Mouse (Mus musculus) adrenal gland, postnatal 36 days (tissue): ENCODE data around the gene Snupn. TPM values are rescaled to one million over a fixed set of nuclear protein-coding genes. Genes with fewer than 3 reads are reported as not detected.
"Not testable (repeated sequence)": the region's sequence is repeated elsewhere in the genome, so short reads cannot be mapped to it uniquely, and the experiment has no call there.

Experiments
- DNase-seq, 2 experiments: peaks; one replicate each; pipeline ENCODE4 v3.0.0; 2021; ENCODE audit warnings: mixed read lengths in 1 of 2
- long read RNA-seq, 2 experiments: library from polyadenylated mRNA; stranded (forward); transcript quantifications; one replicate each; pipeline ENCODE4 v2.0.0; 2021; ENCODE audit warnings: borderline sequencing depth in 2 of 2
- total RNA-seq, 2 experiments: library from RNA; stranded (reverse); gene quantifications; 2 replicates each; pipeline ENCODE4 v1.2.3; 2021

The Snupn gene
- total RNA-seq = 10 to 100 TPM; 11.7 to 12.4 TPM
- long read RNA-seq, experiment 1, transcript Snupn-201 (9 exons, 1,391 nt) = major isoform, 14 of 15 reads
- long read RNA-seq, experiment 1, partial matches to known transcripts = 0 of 15 reads
- long read RNA-seq, experiment 1, other reads (novel, unspliced or antisense) = 1 of 15 reads
- long read RNA-seq, experiment 2, transcript Snupn-201 (9 exons, 1,391 nt) = major isoform, 5 of 5 reads
- long read RNA-seq, experiment 2, partial matches to known transcripts = 0 of 5 reads
- long read RNA-seq, experiment 2, other reads (novel, unspliced or antisense) = 0 of 5 reads

- DNase-seq = peak; percentile 98 to 99
These were observed at the start of gene Snupn for GRCm38 (mm10) chr9:56950414-56951400. Snupn (plus strand) TSS chr9:56950878.

DNA sequence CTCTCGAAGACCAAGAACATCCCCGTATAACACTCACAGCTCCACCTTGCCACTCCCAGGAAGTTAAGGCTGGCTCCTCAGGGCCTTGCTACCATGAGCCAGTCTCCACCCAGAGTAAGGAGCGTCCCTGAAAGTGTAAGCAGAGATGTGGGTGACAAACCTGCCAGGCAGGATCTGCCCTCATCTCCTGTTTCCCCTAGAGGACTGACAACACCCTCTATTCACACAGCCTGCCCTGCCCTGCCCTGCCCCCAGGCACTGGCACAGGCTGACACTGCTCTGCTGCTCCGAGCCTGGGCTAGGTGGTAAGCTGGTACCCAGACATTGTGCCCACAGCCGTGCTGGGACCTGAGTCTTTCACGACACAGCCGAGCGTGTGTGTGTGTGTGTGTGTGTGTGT, 49.5 kb upstream of the Snupn start:
- no peak for DNase-seq

DNA sequence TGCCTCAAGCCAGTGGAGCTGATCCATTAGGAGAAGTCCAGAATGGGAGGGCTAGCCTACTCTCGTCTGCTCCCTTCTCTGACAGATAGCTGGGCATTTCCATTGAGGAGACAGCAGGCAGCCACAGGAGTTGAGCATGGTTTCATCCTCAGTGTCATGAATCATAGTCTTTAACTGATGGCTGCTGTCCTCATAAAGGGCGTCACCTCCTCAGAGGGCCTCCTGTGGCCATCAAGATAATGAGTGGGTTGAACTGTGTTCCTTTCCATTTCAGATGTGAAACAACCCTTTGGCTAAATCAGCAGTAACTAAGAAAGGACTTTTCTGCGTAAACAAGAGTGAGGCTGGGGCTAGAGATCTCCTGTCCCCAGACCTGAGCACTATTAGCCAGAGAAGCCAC, 47.0 kb upstream of the Snupn start:
- DNase-seq = no peak

GRCm38 (mm10) chr9:56907549-56907948, 43.1 kb upstream of the Snupn start:
- peak in 1 of 2 experiments; percentile 62 for DNase-seq

DNA sequence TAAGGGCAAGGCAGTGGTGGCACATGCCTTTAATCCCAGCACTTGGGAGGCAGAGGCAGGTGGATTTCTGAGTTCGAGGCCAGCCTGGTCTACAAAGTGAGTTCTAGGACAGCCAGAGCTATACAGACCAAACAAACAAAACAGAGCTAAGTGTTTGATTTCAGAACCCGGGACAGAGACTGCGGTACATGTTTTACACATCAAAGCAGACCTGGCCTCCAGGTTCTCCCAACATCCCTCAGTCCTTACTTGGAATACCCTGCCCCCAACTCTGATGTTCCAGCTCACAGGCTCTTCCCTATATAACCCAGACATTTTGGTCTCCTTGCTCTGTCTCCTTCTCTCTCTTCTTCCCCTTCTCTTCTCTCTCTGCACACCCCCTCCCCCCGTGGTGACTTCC, 40.7 kb upstream of the Snupn start:
- not testable (repeated sequence) for DNase-seq

DNA sequence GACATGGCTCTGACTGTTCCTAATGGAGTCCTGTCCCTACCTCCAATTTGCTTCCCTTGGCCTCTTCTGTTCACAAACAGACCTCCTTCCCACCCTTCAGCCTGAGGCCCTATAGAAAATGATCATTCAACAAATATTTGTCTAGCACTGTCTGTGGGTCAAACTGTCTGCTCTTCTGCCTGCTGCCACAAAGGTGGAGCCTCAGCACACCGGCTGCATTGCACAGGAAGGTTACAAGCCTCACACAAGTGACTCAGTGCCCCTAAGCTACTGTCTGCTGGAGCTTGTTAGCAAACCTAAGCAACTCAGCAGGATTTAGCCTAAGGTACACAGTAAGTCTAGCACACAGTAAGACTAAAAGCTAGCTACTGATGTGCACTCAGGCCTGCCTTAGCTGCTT, 39.7 kb upstream of the Snupn start:
- DNase-seq = no peak

- no peak for DNase-seq
These were observed 36.7 kb upstream of the Snupn start for GRCm38 (mm10) chr9:56913991-56914390.

- no peak for DNase-seq
These were observed 35.6 kb upstream of the Snupn start for GRCm38 (mm10) chr9:56915116-56915515.

- no peak for DNase-seq
These were observed 34.8 kb upstream of the Snupn start for GRCm38 (mm10) chr9:56915695-56916410.

- no peak for DNase-seq
These were observed 33.5 kb upstream of the Snupn start for GRCm38 (mm10) chr9:56917131-56917530.

DNA sequence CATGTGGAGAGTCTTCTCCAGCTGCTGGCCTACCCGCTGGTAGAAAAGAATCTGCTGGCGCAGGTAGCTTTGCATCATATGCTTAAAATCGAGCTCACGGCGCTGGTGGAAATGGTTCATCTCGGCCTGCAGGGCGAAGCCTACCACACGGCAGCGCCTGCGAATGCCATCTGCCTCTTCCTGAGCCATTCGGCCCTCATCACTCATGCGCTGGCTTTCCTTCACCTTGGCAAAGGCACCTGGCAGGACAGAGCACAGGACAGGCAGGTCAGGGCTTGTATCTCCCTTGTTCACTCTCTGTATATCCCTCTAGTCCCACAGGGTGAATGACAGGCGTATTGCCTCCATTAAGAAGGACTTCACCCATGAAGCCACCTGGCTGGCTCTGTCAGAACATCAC, 32.2 kb upstream of the Snupn start:
- no peak for DNase-seq

DNA sequence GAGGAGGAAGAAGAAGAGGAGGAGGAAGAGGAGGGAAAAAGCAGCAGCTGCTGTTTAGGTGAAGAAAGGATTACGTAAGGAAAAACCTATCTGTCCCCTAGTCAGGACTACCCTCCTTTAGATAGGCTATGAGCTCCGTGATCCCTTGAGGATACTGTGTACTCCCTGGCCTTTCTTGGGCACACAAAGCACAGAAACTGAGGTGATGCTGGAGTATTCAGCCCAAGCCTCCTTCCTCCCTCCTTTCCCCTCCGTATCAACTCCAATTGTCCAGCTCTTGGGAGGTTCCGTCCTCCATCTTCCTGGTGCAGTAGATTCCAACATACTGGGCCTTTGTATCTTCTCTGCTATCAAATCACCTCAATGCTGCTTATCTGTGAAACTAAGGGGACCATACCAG, 27.9 kb upstream of the Snupn start:
- no peak for DNase-seq

DNA sequence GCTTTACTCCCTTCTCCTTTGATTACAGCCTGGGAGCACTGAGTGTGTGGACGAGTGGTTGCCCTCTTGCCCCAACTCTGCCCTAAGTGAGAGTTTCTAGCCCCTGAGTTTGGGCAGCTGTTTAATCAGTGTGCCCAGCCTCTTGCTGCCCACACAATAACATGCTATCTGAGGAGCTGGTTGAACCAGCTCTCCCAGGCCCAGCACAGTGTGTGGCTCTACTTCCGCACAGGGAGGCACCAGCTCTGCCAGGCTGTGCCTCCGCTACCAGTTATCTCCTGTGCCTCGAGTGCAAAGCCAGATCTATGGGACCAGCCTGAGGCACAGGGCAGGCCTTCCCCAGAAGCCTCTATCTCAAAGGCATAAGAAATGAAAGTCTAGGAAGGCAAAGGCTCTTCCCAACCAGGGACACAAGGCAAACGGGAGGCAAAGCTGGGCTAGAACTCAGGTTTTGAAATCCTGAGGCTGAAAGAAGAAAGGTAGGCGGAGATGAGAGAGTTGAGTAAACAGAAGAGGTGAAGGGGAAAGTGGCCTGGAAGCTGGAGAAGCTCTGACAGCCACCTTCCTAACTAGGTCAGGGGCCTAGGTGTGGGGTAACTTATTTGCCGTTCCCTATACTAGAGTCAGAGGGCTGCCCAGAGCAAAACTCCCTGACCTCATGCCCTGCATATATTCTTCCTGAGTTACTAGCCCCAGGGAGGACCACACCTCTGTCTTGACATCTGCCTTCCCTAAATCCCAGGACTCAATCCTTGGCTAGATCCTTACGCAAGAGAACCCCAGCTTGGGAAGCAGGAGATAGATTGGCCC, 26.6 kb upstream of the Snupn start:
- peak; percentile 15 to 34 for DNase-seq

DNA sequence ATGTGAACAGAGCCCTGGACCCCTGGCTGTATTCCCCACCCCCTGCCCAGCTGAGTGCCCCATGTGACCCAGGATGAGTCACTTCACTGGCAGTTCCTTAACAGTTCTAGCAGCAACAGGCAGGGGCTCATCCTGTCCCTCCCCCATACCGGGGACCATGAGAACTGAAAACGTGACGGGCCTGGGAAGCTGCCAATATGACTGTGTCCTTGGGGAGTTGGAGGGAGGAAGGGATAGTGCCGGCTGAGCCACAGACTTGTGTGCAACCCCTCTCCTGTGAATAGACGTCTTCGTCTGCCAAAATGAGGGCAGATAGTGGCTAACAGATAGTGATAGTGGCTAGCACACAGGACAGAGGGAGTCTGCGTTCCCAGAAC, 26.0 kb upstream of the Snupn start:
- DNase-seq = peak; percentile 96

DNA sequence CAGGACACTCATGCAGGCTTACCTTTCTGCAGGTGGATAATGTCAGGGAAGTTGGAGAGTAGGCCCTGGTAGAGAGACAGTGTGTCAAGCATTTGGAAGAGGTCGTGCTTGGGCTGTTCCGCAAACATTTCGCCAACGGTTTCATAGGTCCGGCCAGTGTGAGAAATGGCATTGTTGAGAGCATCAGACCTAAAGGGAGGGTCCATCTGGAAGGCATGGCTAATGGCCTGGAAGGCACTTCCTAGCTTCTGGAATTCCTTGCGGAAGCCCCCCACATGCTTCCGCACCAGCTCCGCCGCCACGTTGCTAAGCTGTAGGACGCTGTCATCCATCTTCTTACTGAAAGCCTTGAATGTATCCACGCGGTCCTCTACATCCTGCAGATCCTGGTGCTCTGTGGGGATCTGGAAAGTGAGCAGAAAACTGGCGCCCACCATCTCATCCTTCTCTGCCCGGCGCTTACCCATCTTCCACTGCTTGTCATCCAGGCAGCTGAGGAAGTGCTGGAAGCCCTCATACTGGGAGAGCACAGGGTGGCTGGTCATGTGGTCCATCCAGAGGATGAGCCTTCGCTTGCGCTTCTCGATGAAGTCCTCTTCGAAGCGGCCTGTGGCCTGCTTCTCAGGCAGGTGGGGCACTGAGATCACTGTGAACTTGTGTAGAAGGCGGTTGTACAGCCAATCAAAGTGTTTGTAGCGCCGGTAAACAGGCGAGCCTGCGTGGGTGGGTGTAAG, 25.2 kb upstream of the Snupn start:
- DNase-seq = peak in 1 of 2 experiments; percentile 13

GRCm38 (mm10) chr9:56926025-56926360, 24.7 kb upstream of the Snupn start:
- DNase-seq = no peak

GRCm38 (mm10) chr9:56926387-56926786, 24.3 kb upstream of the Snupn start:
- no peak for DNase-seq

DNA sequence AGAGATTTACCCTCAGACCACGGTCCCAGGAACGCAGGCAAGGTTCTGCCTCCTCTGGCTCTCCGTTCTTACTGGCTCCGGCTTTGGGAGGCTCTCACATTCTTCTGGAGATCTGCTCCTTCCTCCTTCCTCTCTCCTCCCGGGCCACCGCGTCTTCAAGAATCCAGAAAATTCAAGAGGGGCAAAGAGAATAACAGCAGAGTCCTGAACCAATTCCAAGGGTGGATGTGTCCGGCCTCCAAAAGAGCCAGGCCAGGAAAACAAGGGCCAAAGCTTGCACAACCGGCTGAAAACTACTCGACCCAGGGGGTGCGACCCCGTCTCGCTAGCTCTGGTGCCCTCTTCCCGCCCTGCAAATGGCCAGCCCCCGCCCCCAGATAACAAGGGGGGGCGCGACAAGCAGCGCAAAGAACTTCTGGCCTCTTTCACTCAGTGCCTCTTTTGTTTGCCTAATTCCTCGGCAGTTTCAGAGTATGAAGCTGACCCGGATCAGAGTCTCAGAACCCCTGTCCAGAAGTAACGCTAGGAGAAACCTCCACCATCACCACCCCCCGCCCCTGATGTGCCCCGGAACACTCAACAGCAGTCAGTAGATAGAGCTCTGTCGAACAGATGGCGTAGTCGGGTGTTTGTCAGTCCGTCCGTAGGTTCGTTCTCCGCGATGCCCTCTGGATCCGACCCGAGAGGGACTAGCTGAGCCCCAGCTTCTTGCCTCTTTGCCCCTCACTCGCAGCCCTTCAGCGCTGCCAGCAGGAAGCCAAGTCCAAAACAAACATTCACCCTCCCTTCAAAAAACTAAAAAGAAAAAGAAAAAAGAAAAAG, 23.3 kb upstream of the Snupn start:
- peak; percentile 41 to 65 for DNase-seq

DNA sequence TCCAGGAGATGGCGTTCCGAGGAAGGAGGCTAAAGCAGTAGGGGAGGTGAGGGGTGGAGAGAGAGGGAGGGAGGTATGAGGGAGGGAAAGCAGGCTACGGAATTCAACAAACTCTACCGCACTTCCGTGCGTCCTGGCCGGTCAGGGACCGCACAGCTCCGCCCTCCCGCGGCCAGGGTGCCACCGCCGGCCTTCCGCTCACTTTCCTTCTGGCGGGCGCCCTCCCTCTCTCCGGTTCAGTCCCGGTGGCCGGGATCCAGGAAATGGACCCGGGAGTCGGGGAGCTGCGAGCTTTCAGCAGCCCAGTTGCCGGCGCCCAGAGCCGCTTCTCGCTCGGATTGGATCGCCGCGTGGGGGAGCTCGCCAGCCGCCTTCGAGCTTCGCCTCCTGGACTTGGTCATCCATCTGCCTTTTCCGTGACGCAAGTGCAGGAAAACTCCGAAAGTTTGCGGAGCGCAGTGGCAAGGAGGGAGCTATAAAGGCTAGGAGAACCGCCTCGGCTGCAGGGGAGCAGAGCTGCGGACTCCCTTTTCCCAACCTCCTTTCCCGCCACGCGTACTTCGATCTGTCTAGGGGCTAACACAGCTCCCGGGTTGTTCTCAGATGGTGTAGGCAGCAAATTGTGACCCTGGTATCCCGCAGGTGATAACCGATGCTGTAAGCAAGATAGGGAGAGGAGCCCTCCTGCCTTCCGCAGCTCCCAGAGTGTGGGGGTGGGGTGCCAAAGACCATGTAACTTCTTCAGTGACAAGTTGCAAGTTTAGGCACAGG, 22.5 kb upstream of the Snupn start, which contains the start of gene Snx33:
Snx33 (minus strand) TSS at position 331 of the 771 bp plus-strand sequence.
- peak; percentile 96 to 98 for DNase-seq
